Mouse (Mus musculus) forebrain, embryonic 12.5 days (tissue): ENCODE measurements around the gene Vcl. TPM values are rescaled to one million over a fixed set of nuclear protein-coding genes. Genes with fewer than 3 reads are reported as not detected.
A peak's percentile ranks its signal among the peaks of the same experiment; 100 is the strongest.

Experiments
- ATAC-seq: fragments of 200-750 bp; cut with Nextera tagmentation; 2 replicates; pipeline ENCODE4 v1.8.0; 2017; ENCODE audit warnings: moderate TSS enrichment; ENCODE audit not compliant: low FRiP score
- H3K27ac ChIP-seq: fragments of 300-500 bp; sonication (generic); 2 replicates; pipeline ENCODE4 v1.5.1; 2016; ENCODE audit warnings: mild to moderate bottlenecking
- H3K27me3 ChIP-seq: fragments of 300-500 bp; sonication (generic); 2 replicates; pipeline ENCODE4 v1.6.1; 2016; ENCODE audit warnings: mild to moderate bottlenecking
- H3K36me3 ChIP-seq: fragments of 300-500 bp; sonication (generic); replicated peaks from 2 replicates; pipeline ENCODE4 v1.6.1; 2016; ENCODE audit warnings: mild to moderate bottlenecking
- H3K4me1 ChIP-seq: fragments of 300-500 bp; sonication (generic); 2 replicates; pipeline ENCODE4 v1.6.1; 2016
- H3K4me2 ChIP-seq: fragments of 300-500 bp; sonication (generic); 2 replicates; pipeline ENCODE4 v1.6.1; 2016; ENCODE audit warnings: mild to moderate bottlenecking, moderate library complexity
- H3K4me3 ChIP-seq: fragments of 300-500 bp; sonication (generic); replicated peaks from 2 replicates; pipeline ENCODE4 v1.5.1; 2016; ENCODE audit warnings: mild to moderate bottlenecking
- H3K9ac ChIP-seq: fragments of 300-500 bp; sonication (generic); 2 replicates; pipeline ENCODE4 v1.6.1; 2016; ENCODE audit warnings: mild to moderate bottlenecking
- H3K9me3 ChIP-seq: fragments of 300-500 bp; sonication (generic); 2 replicates; pipeline ENCODE4 v1.6.1; 2016
- WGBS: fragments of 180-500 bp; shearing (Covaris S2); methylation state at CpG from one replicate; pipeline ENCODE4 v1.1.7; 2016; 5-methylcytosine and 5-hydroxymethylcytosine counted together
- polyA plus RNA-seq: library from polyadenylated mRNA; unstranded; fragments of >200 nt; fragmentation: Nextera tagmentation; extraction: Ambion mirVana; gene quantifications from 2 replicates; pipeline ENCODE4 v1.2.1, GENCODE M21; 2016

Gene Vcl
- polyA plus RNA-seq, 1 experiment from 2014 or later = 21.4 TPM

GRCm38 (mm10) chr14:20916625-20917612, 12.3 kb upstream of the Vcl start:
- Histone ChIP-seq H3K4me2 (no peak overlapping the region), H3K27me3 (no peaks in the 10 kb centered on the region), H3K27ac (no peak overlapping the region), H3K4me1 (no peaks in the 10 kb centered on the region), H3K9me3 (no peaks in the 10 kb centered on the region), H3K4me3 (no peak overlapping the region), H3K36me3 (no peaks in the 10 kb centered on the region), H3K9ac (no peak overlapping the region)
- 91% methylated on average over 7 of the region's 7 CpGs for WGBS
- no peak for ATAC-seq

- ATAC-seq = no peak
- H3K27ac ChIP-seq = no peak overlapping the region
- no peak overlapping the region for H3K4me3 ChIP-seq
- 91% methylated on average over 5 of the region's 5 CpGs for WGBS
- H3K4me2 ChIP-seq = no peak overlapping the region
- no peak overlapping the region for H3K9ac ChIP-seq
- H3K27me3 ChIP-seq = no peaks in the 10 kb centered on the region
- no peaks in the 10 kb centered on the region for H3K36me3 ChIP-seq
- H3K9me3 ChIP-seq = no peaks in the 10 kb centered on the region
- no peaks in the 10 kb centered on the region for H3K4me1 ChIP-seq
Measured at GRCm38 (mm10) chr14:20924071-20924789, 5.0 kb upstream of the Vcl start.

GRCm38 (mm10) chr14:20927470-20928307, 1.5 kb upstream of the Vcl start:
- no peaks in the 10 kb centered on the region for H3K36me3 ChIP-seq
- 0 out of 2 replicates have a peak, but pooled peaks cover 7% of the 10 kb centered on the region for H3K27me3 ChIP-seq
- WGBS = 88% methylated on average over 4 of the region's 4 CpGs
- H3K9me3 ChIP-seq = no peaks in the 10 kb centered on the region
- H3K4me3 ChIP-seq = no peak overlapping the region
- H3K4me1 ChIP-seq = peaks cover 17% of the 10 kb centered on the region
- no peak overlapping the region for H3K4me2 ChIP-seq
- no peak overlapping the region for H3K27ac ChIP-seq
- ATAC-seq = no peak
- H3K9ac ChIP-seq = no peak overlapping the region

GRCm38 (mm10) chr14:20928308-20928685, 901 bp upstream of the Vcl start:
- Histone ChIP-seq H3K27me3 (0 out of 2 replicates have a peak, but pooled peaks cover 7% of the 10 kb centered on the region), H3K9ac (peak overlapping the region; percentile 51; the same call in 1 of the 2 replicates), H3K27ac (0 out of 2 replicates have a peak overlapping the region, but pooled peaks have one; percentile 70), H3K9me3 (no peaks in the 10 kb centered on the region), H3K4me1 (peaks cover 17% of the 10 kb centered on the region), H3K36me3 (no peaks in the 10 kb centered on the region), H3K4me3 (peak overlapping the region; percentile 66), H3K4me2 (peak overlapping the region; percentile 77)
- WGBS = 18% methylated on average over 4 of the region's 4 CpGs
- ATAC-seq = no peak

- ATAC-seq = peak; percentile 17; the same call in 1 of the 2 replicates
- peak overlapping the region; percentile 81 for H3K9ac ChIP-seq
- 0 out of 2 replicates have a peak, but pooled peaks cover 7% of the 10 kb centered on the region for H3K27me3 ChIP-seq
- H3K4me3 ChIP-seq = peak overlapping the region; percentile 66
- H3K4me2 ChIP-seq = peak overlapping the region; percentile 77
- peaks cover 17% of the 10 kb centered on the region for H3K4me1 ChIP-seq
- no peaks in the 10 kb centered on the region for H3K36me3 ChIP-seq
- WGBS = 2% methylated on average over 19 of the region's 19 CpGs
- peak overlapping the region; percentile 84; the same call in 1 of the 2 replicates for H3K27ac ChIP-seq
- no peaks in the 10 kb centered on the region for H3K9me3 ChIP-seq
Measured at GRCm38 (mm10) chr14:20929814-20930434, 726 bp downstream of the Vcl start.

GRCm38 (mm10) chr14:20930481-20931391, 1.5 kb downstream of the Vcl start:
- peaks cover 17% of the 10 kb centered on the region for H3K4me1 ChIP-seq
- peak overlapping the region; percentile 81 for H3K9ac ChIP-seq
- no peak for ATAC-seq
- peak overlapping the region; percentile 77 for H3K4me2 ChIP-seq
- H3K4me3 ChIP-seq = peak overlapping the region; percentile 66
- H3K36me3 ChIP-seq = no peaks in the 10 kb centered on the region
- H3K27ac ChIP-seq = no peak overlapping the region
- WGBS = 53% methylated on average over 8 of the region's 8 CpGs
- no peaks in the 10 kb centered on the region for H3K9me3 ChIP-seq
- 0 out of 2 replicates have a peak, but pooled peaks cover 7% of the 10 kb centered on the region for H3K27me3 ChIP-seq

- H3K4me3 ChIP-seq = no peak overlapping the region
- no peaks in the 10 kb centered on the region for H3K36me3 ChIP-seq
- ATAC-seq = no peak
- H3K9me3 ChIP-seq = no peaks in the 10 kb centered on the region
- no peaks in the 10 kb centered on the region for H3K4me1 ChIP-seq
- 69% methylated on average over 2 of the region's 2 CpGs for WGBS
- H3K9ac ChIP-seq = no peak overlapping the region
- H3K27ac ChIP-seq = no peak overlapping the region
- H3K27me3 ChIP-seq = no peaks in the 10 kb centered on the region
- H3K4me2 ChIP-seq = no peak overlapping the region
Measured at GRCm38 (mm10) chr14:20938424-20938823, 9.2 kb downstream of the Vcl start.

- Histone ChIP-seq H3K4me1 (no peaks in the 10 kb centered on the region), H3K36me3 (no peaks in the 10 kb centered on the region), H3K4me3 (no peak overlapping the region), H3K27ac (no peak overlapping the region), H3K27me3 (no peaks in the 10 kb centered on the region), H3K9me3 (no peaks in the 10 kb centered on the region), H3K4me2 (no peak overlapping the region), H3K9ac (no peak overlapping the region)
- no peak for ATAC-seq
- WGBS = 50% methylated on average over 1 of the region's 1 CpGs
Measured at GRCm38 (mm10) chr14:20938860-20939259, 9.7 kb downstream of the Vcl start.

GRCm38 (mm10) chr14:20945296-20945695, 16.1 kb downstream of the Vcl start:
- H3K27me3 ChIP-seq = no peaks in the 10 kb centered on the region
- no peak overlapping the region for H3K27ac ChIP-seq
- 93% methylated on average over 2 of the region's 2 CpGs for WGBS
- H3K9ac ChIP-seq = no peak overlapping the region
- no peak overlapping the region for H3K4me3 ChIP-seq
- H3K36me3 ChIP-seq = no peaks in the 10 kb centered on the region
- no peaks in the 10 kb centered on the region for H3K4me1 ChIP-seq
- H3K4me2 ChIP-seq = no peak overlapping the region
- H3K9me3 ChIP-seq = no peaks in the 10 kb centered on the region
- no peak for ATAC-seq

GRCm38 (mm10) chr14:20956021-20956420, 26.8 kb downstream of the Vcl start:
- peaks cover 5% of the 10 kb centered on the region; the same call in 1 of the 2 replicates for H3K4me1 ChIP-seq
- no peak overlapping the region for H3K4me3 ChIP-seq
- H3K9me3 ChIP-seq = no peaks in the 10 kb centered on the region
- no peaks in the 10 kb centered on the region for H3K27me3 ChIP-seq
- H3K4me2 ChIP-seq = no peak overlapping the region
- no peak overlapping the region for H3K9ac ChIP-seq
- no peak overlapping the region for H3K27ac ChIP-seq
- H3K36me3 ChIP-seq = no peaks in the 10 kb centered on the region
- no peak for ATAC-seq

GRCm38 (mm10) chr14:20958971-20959370, 29.8 kb downstream of the Vcl start:
- Histone ChIP-seq H3K27ac (no peak overlapping the region), H3K4me1 (peaks cover 5% of the 10 kb centered on the region; the same call in 1 of the 2 replicates), H3K4me3 (no peak overlapping the region), H3K9ac (no peak overlapping the region), H3K36me3 (no peaks in the 10 kb centered on the region), H3K9me3 (no peaks in the 10 kb centered on the region), H3K4me2 (no peak overlapping the region), H3K27me3 (no peaks in the 10 kb centered on the region)
- 67% methylated on average over 2 of the region's 2 CpGs for WGBS
- ATAC-seq = no peak
